Mouse (Mus musculus): ENCODE measurements around the gene Tomm40l.

- no peak for TF ChIP-seq CTCF (IDR thresholded peaks at IDR 0.05; ENCODE audit: low read depth)
- TF ChIP-seq EP300 (IDR thresholded peaks at IDR 0.05; ENCODE audit: low read depth): no peak
Observed at GRCm38 (mm10) chr1:171183025-171183424, 39.3 kb downstream of the Tomm40l start.
